8 mouse cellular contexts compared by ENCODE assay signal in genomic region chr6:18372447-18373228, GRCm38 (mm10).
DNase-seq lines count a peak whose midpoint lies in the region; ATAC-seq and TF ChIP-seq lines count a peak whose summit lies in the region.

No protein-coding gene starts in this region.

- no peaks in the 10 kb centered on the region for H3K27me3 ChIP-seq in Patski
- H3K27me3 ChIP-seq in forebrain, embryonic 14.5 days (replicated peaks; ENCODE audit: control insufficient read depth, insufficient read depth, low read length), result no peaks in the 10 kb centered on the region
- no peaks in the 10 kb centered on the region for H3K27me3 ChIP-seq in hindbrain, embryonic 16.5 days (replicated peaks; ENCODE audit: control insufficient read depth, insufficient read depth, low read length)
- no peaks in the 10 kb centered on the region for H3K27me3 ChIP-seq in midbrain, embryonic 10.5 days (ENCODE audit: low read depth, poor library complexity, severe bottlenecking)
- no peaks in the 10 kb centered on the region for H3K27me3 ChIP-seq in small intestine, adult 2 months (ENCODE audit: control insufficient read depth, insufficient read depth, low read length)

- intact Hi-C loops in left cerebral cortex, postnatal 14 days (cut with DNase I), result loop anchor here (2.0 kb wide), 2 partner anchors 238 to 286 kb away; no protein-coding TSS in a partner anchor

- in situ Hi-C loops in Patski (cut with MboI; ENCODE audit: low pct_unique_long_range_greater_than_20kb), result loop anchor here (5.0 to 25.0 kb wide), 3 partner anchors 240 to 685 kb away; partner anchors contain the start of gene St7

- no peak overlapping the region for H3K9ac ChIP-seq in forebrain, embryonic 14.5 days (ENCODE audit: low read length)
- no peak overlapping the region for H3K9ac ChIP-seq in hindbrain, embryonic 16.5 days (ENCODE audit: low read depth, low read length)

- peak; percentile 27 for DNase-seq in Patski (ENCODE audit: low read depth, low spot score)
- peak; percentile 76 for DNase-seq in forebrain, embryonic 14.5 days (ENCODE audit: low spot score)
- DNase-seq in left cerebral cortex, postnatal 14 days (ENCODE audit: low spot score in 2 of 2), result peak; percentile 52 to 73
- DNase-seq in midbrain, embryonic 10.5 days (ENCODE audit: low spot score), result peak; percentile 59
- DNase-seq in B cell, adult 2 months, result no peak

- WGBS in forebrain, embryonic 14.5 days, result 31% methylated on average over 7 of the region's 7 CpGs
- 36% methylated on average over 7 of the region's 7 CpGs for WGBS in hindbrain, embryonic 16.5 days
- 39% methylated on average over 7 of the region's 7 CpGs for WGBS in midbrain, embryonic 10.5 days
- 7% methylated on average over 7 of the region's 7 CpGs for WGBS in small intestine, adult 2 months

- POLR2A ChIA-PET in Patski (lab: Charles Lee), result interaction anchor here (0.5 to 0.6 kb wide), 2 partner anchors 40 to 666 kb away, joined by 3 to 4 read pairs; no protein-coding TSS in a partner anchor

- no peaks in the 10 kb centered on the region for H3K4me1 ChIP-seq in forebrain, embryonic 14.5 days (ENCODE audit: control insufficient read depth, insufficient read depth, low read length)
- no peaks in the 10 kb centered on the region for H3K4me1 ChIP-seq in hindbrain, embryonic 16.5 days (ENCODE audit: control insufficient read depth, insufficient read depth, low read depth, low read length)
- H3K4me1 ChIP-seq in midbrain, embryonic 10.5 days, result no peaks in the 10 kb centered on the region
- H3K4me1 ChIP-seq in small intestine, adult 2 months (ENCODE audit: control insufficient read depth, insufficient read depth, insufficient read length, low read length), result peaks cover 8% of the 10 kb centered on the region; the same call in 1 of the 2 replicates

- peak; percentile 95 for TF ChIP-seq CTCF in Patski (IDR thresholded peaks at IDR 0.05)
- peak; percentile 92 for TF ChIP-seq CTCF in small intestine, adult 2 months (IDR thresholded peaks at IDR 0.05; ENCODE audit: extremely low read depth, insufficient read length, insufficient replicate concordance, low read depth, low read length)

- no peak overlapping the region for H3K4me2 ChIP-seq in forebrain, embryonic 14.5 days (ENCODE audit: low read length)
- no peak overlapping the region for H3K4me2 ChIP-seq in hindbrain, embryonic 16.5 days (ENCODE audit: low read length)

- CTCF ChIA-PET in Patski (lab: Charles Lee), result interaction anchor here (0.8 to 2.0 kb wide), 12 partner anchors 9 to 293 kb away, joined by 3 to 8 read pairs (median 4); no protein-coding TSS in a partner anchor

- H3K27ac ChIP-seq in forebrain, embryonic 14.5 days (ENCODE audit: low read depth, low read length), result no peak overlapping the region
- H3K27ac ChIP-seq in hindbrain, embryonic 16.5 days (ENCODE audit: low read depth, low read length), result no peak overlapping the region
- H3K27ac ChIP-seq in midbrain, embryonic 10.5 days (replicated peaks), result no peak overlapping the region
- peak overlapping the region; percentile 77 for H3K27ac ChIP-seq in small intestine, adult 2 months (ENCODE audit: insufficient read depth, low read depth, low read length)

- peak; percentile 89 for ATAC-seq in Patski
- ATAC-seq in cerebellum, adult (ENCODE audit: insufficient number of reproducible peaks, low FRiP score, low TSS enrichment), result peak; percentile 77
- peak; percentile 87 for ATAC-seq in forebrain, embryonic 14.5 days
- ATAC-seq in hindbrain, embryonic 16.5 days, result peak; percentile 80

- peaks cover 24% of the 10 kb centered on the region for H3K36me3 ChIP-seq in forebrain, embryonic 14.5 days (ENCODE audit: control insufficient read depth, insufficient read depth, low read length)
- H3K36me3 ChIP-seq in hindbrain, embryonic 16.5 days (ENCODE audit: control insufficient read depth, insufficient read depth, low read length), result peaks cover 5% of the 10 kb centered on the region; the same call in 1 of the 2 replicates
- H3K36me3 ChIP-seq in midbrain, embryonic 10.5 days, result no peaks in the 10 kb centered on the region
- no peaks in the 10 kb centered on the region for H3K36me3 ChIP-seq in small intestine, adult 2 months (ENCODE audit: control insufficient read depth, insufficient read depth, low read length)

- no peak overlapping the region for H3K4me3 ChIP-seq in forebrain, embryonic 14.5 days (ENCODE audit: low read depth, low read length)
- H3K4me3 ChIP-seq in hindbrain, embryonic 16.5 days (ENCODE audit: low read length), result no peak overlapping the region
- no peak overlapping the region for H3K4me3 ChIP-seq in midbrain, embryonic 10.5 days
- H3K4me3 ChIP-seq in small intestine, adult 2 months (ENCODE audit: low read depth, low read length), result no peak overlapping the region

- no peak for TF ChIP-seq POLR2A in small intestine, adult 2 months (IDR thresholded peaks at IDR 0.05; ENCODE audit: low read depth, low read length)

- H3K9me3 ChIP-seq in forebrain, embryonic 14.5 days (replicated peaks; ENCODE audit: control insufficient read depth, low read length), result no peaks in the 10 kb centered on the region
- H3K9me3 ChIP-seq in hindbrain, embryonic 16.5 days (ENCODE audit: control insufficient read depth, low read length), result no peaks in the 10 kb centered on the region
- H3K9me3 ChIP-seq in midbrain, embryonic 10.5 days (replicated peaks), result no peaks in the 10 kb centered on the region

Comparison
In these comparisons a context has a peak if more than half of its experiments do, and no peak if none do; other contexts are left out.
1. DNase-seq: peak in Patski (single experiment), forebrain, embryonic 14.5 days (single experiment), left cerebral cortex, postnatal 14 days (2 of 2) and midbrain, embryonic 10.5 days (single experiment); none in B cell, adult 2 months (0 of 2).
2. Peak in every context shown above with its lines, with median percentiles within 50 percentile points of each other: ATAC-seq.